11 mouse cellular contexts compared by ENCODE assay signal in the genomic region with DNA sequence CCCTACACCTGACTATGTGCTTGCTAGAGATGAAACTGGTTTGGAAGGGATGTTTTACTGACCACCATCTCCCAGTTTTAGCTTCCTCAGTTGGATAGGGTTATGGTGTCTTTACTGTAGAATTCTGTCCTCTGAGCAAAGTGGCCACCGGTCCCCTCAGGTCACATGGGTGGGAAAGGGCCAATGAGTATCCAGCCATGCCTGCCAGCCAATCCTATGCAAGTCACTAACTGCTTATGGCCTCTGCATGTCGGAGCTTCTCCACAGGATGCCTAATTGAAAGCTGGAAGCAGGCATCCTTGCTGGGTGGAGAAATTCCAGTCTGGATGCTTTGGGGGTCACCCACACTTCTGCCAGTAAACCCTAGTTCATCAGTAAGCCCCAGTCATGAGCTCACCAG. TPM values are rescaled to one million over a fixed set of nuclear protein-coding genes. Genes with fewer than 3 reads are reported as not detected.
A peak's percentile ranks its signal among the peaks of the same experiment; 100 is the strongest.
DNase-seq lines count a peak whose midpoint lies in the region; ATAC-seq lines count a peak whose summit lies in the region.
"Had no signal": no experiment of that assay in that cellular context is flagged by ENCODE, and none has a peak within 500 bp of the region (broad histone marks: within the 10 kb centered on the region; RNA-seq: fewer than 3 reads in every experiment).

No protein-coding gene starts in this region.

- H3K4me2 ChIP-seq in forebrain, embryonic 12.5 days = peak overlapping the region; percentile 13
- H3K4me2 ChIP-seq in forebrain, embryonic 15.5 days (replicated peaks) = no peak overlapping the region
- H3K4me2 ChIP-seq: embryonic facial prominence, embryonic 15.5 days; lung, embryonic 15.5 days had no signal

- no peak overlapping the region; the same call in 1 of the 2 replicates for H3K27ac ChIP-seq in forebrain, embryonic 12.5 days
- H3K27ac ChIP-seq in forebrain, embryonic 15.5 days (replicated peaks) = no peak overlapping the region
- peak overlapping the region; percentile 49 for H3K27ac ChIP-seq in midbrain, embryonic 10.5 days (replicated peaks)
- H3K27ac ChIP-seq: embryonic facial prominence, embryonic 15.5 days; lung, embryonic 15.5 days had no signal

- H3K27me3 ChIP-seq in forebrain, embryonic 12.5 days = no peaks in the 10 kb centered on the region
- H3K27me3 ChIP-seq in forebrain, embryonic 15.5 days = no peaks in the 10 kb centered on the region
- H3K27me3 ChIP-seq in midbrain, embryonic 10.5 days (ENCODE audit: low read depth, poor library complexity, severe bottlenecking) = peaks cover 5% of the 10 kb centered on the region; the same call in 1 of the 2 replicates
- H3K27me3 ChIP-seq: embryonic facial prominence, embryonic 15.5 days; lung, embryonic 15.5 days had no signal

- DNase-seq in ES-CJ7 (ENCODE audit: low read depth, low spot score) = peak; percentile 75
- peak; percentile 29 for DNase-seq in heart, postnatal 4 days
- peak; percentile 66 for DNase-seq in midbrain, embryonic 10.5 days (ENCODE audit: low spot score)
- DNase-seq in natural killer cell, adult 2 months (ENCODE audit: low spot score in 2 of 2) = no peak
- DNase-seq in layer of hippocampus, adult 9-11 months = no peak
- no peak for DNase-seq in gastrocnemius, adult 8-10 months (ENCODE audit: low spot score in 2 of 2)

- no peak overlapping the region for H3K4me3 ChIP-seq in forebrain, embryonic 12.5 days (replicated peaks)
- H3K4me3 ChIP-seq in forebrain, embryonic 15.5 days = no peak overlapping the region
- peak overlapping the region; percentile 34 for H3K4me3 ChIP-seq in midbrain, embryonic 10.5 days
- H3K4me3 ChIP-seq: embryonic facial prominence, embryonic 15.5 days; lung, embryonic 15.5 days had no signal

- ATAC-seq in forebrain, embryonic 12.5 days (ENCODE audit: low FRiP score) = peak; percentile 67; the same call in 1 of the 2 replicates
- no peak for ATAC-seq in forebrain, embryonic 15.5 days (replicated peaks)

- peaks cover 36% of the 10 kb centered on the region for H3K36me3 ChIP-seq in forebrain, embryonic 12.5 days (replicated peaks)
- H3K36me3 ChIP-seq in forebrain, embryonic 15.5 days = peaks cover 41% of the 10 kb centered on the region
- H3K36me3 ChIP-seq in midbrain, embryonic 10.5 days = peaks cover 43% of the 10 kb centered on the region

- H3K4me1 ChIP-seq in forebrain, embryonic 12.5 days = peaks cover 10% of the 10 kb centered on the region
- H3K4me1 ChIP-seq in forebrain, embryonic 15.5 days = peaks cover 8% of the 10 kb centered on the region; the same call in 1 of the 2 replicates
- peaks cover 17% of the 10 kb centered on the region for H3K4me1 ChIP-seq in midbrain, embryonic 10.5 days

- WGBS in forebrain, embryonic 12.5 days = 3% methylated on average over 2 of the region's 2 CpGs
- WGBS in forebrain, embryonic 15.5 days = 0% methylated on average over 2 of the region's 2 CpGs
- 0% methylated on average over 2 of the region's 2 CpGs for WGBS in midbrain, embryonic 10.5 days

- no peaks in the 10 kb centered on the region for H3K9me3 ChIP-seq in forebrain, embryonic 12.5 days
- H3K9me3 ChIP-seq in forebrain, embryonic 15.5 days = no peaks in the 10 kb centered on the region
- no peaks in the 10 kb centered on the region for H3K9me3 ChIP-seq in midbrain, embryonic 10.5 days (replicated peaks)
- H3K9me3 ChIP-seq: embryonic facial prominence, embryonic 15.5 days; G1E; lung, embryonic 15.5 days had no signal

- H3K9ac ChIP-seq in forebrain, embryonic 12.5 days = no peak overlapping the region
- H3K9ac ChIP-seq in forebrain, embryonic 15.5 days (replicated peaks) = no peak overlapping the region
- H3K9ac ChIP-seq: embryonic facial prominence, embryonic 15.5 days; lung, embryonic 15.5 days had no signal

RNA-seq across cellular contexts. Expression of a gene that starts 10.5 kb away (rescaled TPM):
- 559 and 579 TPM in 2 replicates for polyA plus RNA-seq in forebrain, embryonic 12.5 days (2016; fragmentation: Nextera tagmentation; extraction: Ambion mirVana)
- polyA plus RNA-seq in forebrain, embryonic 15.5 days (2015; fragmentation: Nextera tagmentation; extraction: Ambion mirVana) = 492 and 524 TPM in 2 replicates
- total RNA-seq in heart, postnatal 4 days (2021) = 100 to 1,000 TPM; 166 to 176 TPM
- 631 and 635 TPM in 2 replicates for polyA plus RNA-seq in midbrain, embryonic 10.5 days (2016; fragmentation: Nextera tagmentation; extraction: Ambion mirVana)
- total RNA-seq in gastrocnemius, adult 8-10 months (2022) = 100 to 1,000 TPM in 3 of 4 experiments, 10 to 100 TPM in 1; 90.3 to 113 (median 101) TPM

Comparison
In these comparisons a context has a peak if more than half of its experiments do, and no peak if none do; other contexts are left out.
1. DNase-seq: peak in ES-CJ7 (single experiment), heart, postnatal 4 days (single experiment) and midbrain, embryonic 10.5 days (single experiment); none in natural killer cell, adult 2 months (0 of 2), layer of hippocampus, adult 9-11 months (single experiment) and gastrocnemius, adult 8-10 months (0 of 2).